ENCODE assay signal across 8 mouse cellular contexts in the genomic region with DNA sequence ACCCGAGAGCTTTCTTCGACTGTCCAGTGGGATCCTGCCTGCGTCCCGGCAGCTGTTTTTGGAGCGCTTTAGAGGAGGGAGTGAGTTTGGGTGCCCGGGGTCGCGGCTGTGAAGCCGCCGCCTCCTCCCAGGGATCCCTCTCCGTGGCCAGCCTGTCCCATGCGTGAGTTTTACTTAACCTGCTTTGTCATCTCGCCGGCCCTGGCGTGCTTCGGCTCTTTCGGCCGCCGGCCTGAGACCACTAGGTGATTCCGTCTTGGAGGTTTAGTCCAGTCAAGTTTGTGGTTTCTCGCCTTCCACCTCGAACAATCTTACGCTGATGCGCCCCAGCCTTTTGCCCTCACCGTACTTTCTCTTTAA. TPM values are rescaled to one million over a fixed set of nuclear protein-coding genes. Genes with fewer than 3 reads are reported as not detected.
A peak's percentile ranks its signal among the peaks of the same experiment; 100 is the strongest.
DNase-seq lines count a peak whose midpoint lies in the region; ATAC-seq and TF ChIP-seq lines count a peak whose summit lies in the region.

No protein-coding gene starts in this region.

- H3K4me1 ChIP-seq in kidney, embryonic 15.5 days, result peaks cover 19% of the 10 kb centered on the region
- H3K4me1 ChIP-seq in cortical plate, adult 2 months (ENCODE audit: control insufficient read depth, insufficient read depth, low read length), result no peaks in the 10 kb centered on the region
- peaks cover 8% of the 10 kb centered on the region for H3K4me1 ChIP-seq in intestine, embryonic 14.5 days (replicated peaks; ENCODE audit: control insufficient read depth, insufficient read depth, low read length)

- TF ChIP-seq CTCF in cortical plate, adult 2 months (IDR thresholded peaks at IDR 0.05; ENCODE audit: extremely low read depth, insufficient read depth, low read length), result no peak

- H3K4me3 ChIP-seq in kidney, embryonic 15.5 days (replicated peaks), result peak overlapping the region; percentile 83
- peak overlapping the region; percentile 66 for H3K4me3 ChIP-seq in cortical plate, adult 2 months (ENCODE audit: insufficient read depth, low read length)
- H3K4me3 ChIP-seq in intestine, embryonic 14.5 days (ENCODE audit: low read depth, low read length), result peak overlapping the region; percentile 97

- no peaks in the 10 kb centered on the region for H3K9me3 ChIP-seq in kidney, embryonic 15.5 days (replicated peaks)
- H3K9me3 ChIP-seq in intestine, embryonic 14.5 days (ENCODE audit: control insufficient read depth, low read length), result no peaks in the 10 kb centered on the region

- H3K27ac ChIP-seq in kidney, embryonic 15.5 days, result peak overlapping the region; percentile 88
- H3K27ac ChIP-seq in cortical plate, adult 2 months (ENCODE audit: insufficient read depth, low read length), result no peak overlapping the region
- H3K27ac ChIP-seq in intestine, embryonic 14.5 days (ENCODE audit: low read depth), result peak overlapping the region; percentile 69

- H3K27me3 ChIP-seq in kidney, embryonic 15.5 days, result peaks cover 21% of the 10 kb centered on the region
- H3K27me3 ChIP-seq in intestine, embryonic 14.5 days (replicated peaks; ENCODE audit: control insufficient read depth, insufficient read depth, low read length), result 0 out of 2 replicates have a peak, but pooled peaks cover 3% of the 10 kb centered on the region

- no peak for DNase-seq in kidney, adult 9 months
- DNase-seq in intestine, embryonic 14.5 days (ENCODE audit: low spot score), result no peak
- DNase-seq in cerebellum, postnatal 14 days, result no peak
- DNase-seq in left cerebral cortex, postnatal 36 days (ENCODE audit: low spot score in 2 of 2), result no peak
- no peak for DNase-seq in urinary bladder, postnatal 10 days (ENCODE audit: low spot score)

- under 1% methylated on average over 25 of the region's 25 CpGs for WGBS in kidney, embryonic 15.5 days
- under 1% methylated on average over 25 of the region's 25 CpGs for WGBS in intestine, embryonic 14.5 days

- ATAC-seq in kidney, embryonic 15.5 days (replicated peaks; ENCODE audit: low FRiP score), result no peak; the same call in 1 of the 2 replicates
- no peak; the same call in 1 of the 2 replicates for ATAC-seq in intestine, embryonic 14.5 days (replicated peaks; ENCODE audit: low FRiP score, low TSS enrichment, low read depth)
- peak; percentile 16; the same call in 1 of the 2 replicates for ATAC-seq in monocyte, adult 5-6 weeks (replicated peaks; ENCODE audit: insufficient number of reproducible peaks, low FRiP score, low TSS enrichment, poor library complexity, severe bottlenecking)

- peak overlapping the region; percentile 63 for H3K4me2 ChIP-seq in kidney, embryonic 15.5 days
- peak overlapping the region; percentile 87 for H3K4me2 ChIP-seq in intestine, embryonic 14.5 days (ENCODE audit: low read length)

- TF ChIP-seq POLR2A in cortical plate, adult 2 months (IDR thresholded peaks at IDR 0.05; ENCODE audit: extremely low read depth, insufficient read depth, low read length), result no peak

- intact Hi-C loops in left cerebral cortex, postnatal 36 days (cut with DNase I), result no loop called here

- peak overlapping the region; percentile 81 for H3K9ac ChIP-seq in kidney, embryonic 15.5 days
- H3K9ac ChIP-seq in intestine, embryonic 14.5 days (ENCODE audit: low read length), result peak overlapping the region; percentile 97

- H3K36me3 ChIP-seq in kidney, embryonic 15.5 days, result peaks cover 33% of the 10 kb centered on the region
- H3K36me3 ChIP-seq in intestine, embryonic 14.5 days (ENCODE audit: control insufficient read depth, insufficient read depth, low read length), result peaks cover 33% of the 10 kb centered on the region

RNA-seq across cellular contexts. Expression of gene Tmem39a, which starts 4.5 kb away (rescaled TPM):
- polyA plus RNA-seq in kidney, embryonic 15.5 days (2015; fragmentation: Nextera tagmentation; extraction: Ambion mirVana), result 118 and 125 TPM in 2 replicates
- polyA plus RNA-seq in cortical plate, adult 2 months (2012; rRNA removed), result 39.9 and 46.2 TPM in 2 replicates
- 97.9 and 117 TPM in 2 replicates for polyA plus RNA-seq in intestine, embryonic 14.5 days (2014; fragmentation: Nextera tagmentation; extraction: Ambion mirVana)
- total RNA-seq in monocyte, adult 5-6 weeks (2017), result 25.3 to 36.8 TPM (median 31.7 TPM) in 3 replicates
- total RNA-seq in left cerebral cortex, postnatal 36 days (2021), result 10 to 100 TPM; 16.2 to 22.4 TPM

RNA-seq across cellular contexts. Expression of gene Poglut1, which starts 12.9 kb away (rescaled TPM):
- polyA plus RNA-seq in kidney, embryonic 15.5 days (2015; fragmentation: Nextera tagmentation; extraction: Ambion mirVana), result 58.0 and 60.6 TPM in 2 replicates
- polyA plus RNA-seq in cortical plate, adult 2 months (2012; rRNA removed), result 56.6 and 59.7 TPM in 2 replicates
- 43.7 and 52.3 TPM in 2 replicates for polyA plus RNA-seq in intestine, embryonic 14.5 days (2014; fragmentation: Nextera tagmentation; extraction: Ambion mirVana)
- total RNA-seq in monocyte, adult 5-6 weeks (2017), result 11.8 to 14.3 TPM (median 12.6 TPM) in 3 replicates
- total RNA-seq in left cerebral cortex, postnatal 36 days (2021), result 10 to 100 TPM; 39.6 to 45.3 TPM

RNA-seq across cellular contexts. Expression of gene Timmdc1, which starts 40.5 kb away (rescaled TPM):
- polyA plus RNA-seq in kidney, embryonic 15.5 days (2015; fragmentation: Nextera tagmentation; extraction: Ambion mirVana), result 32.1 and 32.3 TPM in 2 replicates
- 16.2 and 16.8 TPM in 2 replicates for polyA plus RNA-seq in cortical plate, adult 2 months (2012; rRNA removed)
- polyA plus RNA-seq in intestine, embryonic 14.5 days (2014; fragmentation: Nextera tagmentation; extraction: Ambion mirVana), result 22.3 and 22.8 TPM in 2 replicates
- total RNA-seq in monocyte, adult 5-6 weeks (2017), result 11.9 to 26.7 TPM (median 17.7 TPM) in 3 replicates
- total RNA-seq in left cerebral cortex, postnatal 36 days (2021), result 10 to 100 TPM; 33.8 to 34.9 TPM
